Mouse (Mus musculus) intestine, embryonic 15.5 days (tissue): Measurements from ENCODE around the gene Cog5. TPM values are rescaled to one million over a fixed set of nuclear protein-coding genes. Genes with fewer than 3 reads are reported as not detected.

ENCODE experiments used
- ATAC-seq: fragments of 200-750 bp; cut with Nextera tagmentation; 2 replicates; pipeline ENCODE4 v1.8.0; 2017; ENCODE audit warnings: moderate TSS enrichment, moderate library complexity
- H3K27ac ChIP-seq: fragments of 300-500 bp; sonication (generic); 2 replicates; pipeline ENCODE4 v1.5.1; 2015; ENCODE audit warnings: mild to moderate bottlenecking, inconsistent platforms
- H3K27me3 ChIP-seq: fragments of 300-500 bp; sonication (generic); replicated peaks from 2 replicates; pipeline ENCODE4 v1.6.1; 2015; ENCODE audit warnings: inconsistent platforms
- H3K36me3 ChIP-seq: fragments of 300-500 bp; sonication (generic); 2 replicates; pipeline ENCODE4 v1.6.1; 2015; ENCODE audit warnings: inconsistent platforms
- H3K4me1 ChIP-seq: fragments of 300-500 bp; sonication (generic); replicated peaks from 2 replicates; pipeline ENCODE4 v1.6.1; 2015; ENCODE audit warnings: inconsistent platforms
- H3K4me2 ChIP-seq: fragments of 300-500 bp; sonication (generic); replicated peaks from 2 replicates; pipeline ENCODE4 v1.6.1; 2015; ENCODE audit warnings: mild to moderate bottlenecking, inconsistent platforms
- H3K4me3 ChIP-seq: fragments of 300-500 bp; sonication (generic); replicated peaks from 2 replicates; pipeline ENCODE4 v1.5.1; 2015; ENCODE audit warnings: inconsistent platforms
- H3K9ac ChIP-seq: fragments of 300-500 bp; sonication (generic); 2 replicates; pipeline ENCODE4 v1.6.1; 2015; ENCODE audit warnings: inconsistent platforms
- H3K9me3 ChIP-seq: fragments of 300-500 bp; sonication (generic); 2 replicates; pipeline ENCODE4 v1.6.1; 2016; ENCODE audit warnings: inconsistent platforms
- WGBS: fragments of 180-500 bp; shearing (Covaris S2); methylation state at CpG from one replicate; pipeline ENCODE4 v1.1.7; 2015; 5-methylcytosine and 5-hydroxymethylcytosine counted together
- polyA plus RNA-seq: library from polyadenylated mRNA; unstranded; fragments of >200 nt; fragmentation: Nextera tagmentation; extraction: Ambion mirVana; gene quantifications from 2 replicates; pipeline ENCODE4 v1.2.1, GENCODE M21; 2015

The Cog5 gene
- polyA plus RNA-seq, 1 experiment from 2014 or later, result 29.2 TPM

DNA sequence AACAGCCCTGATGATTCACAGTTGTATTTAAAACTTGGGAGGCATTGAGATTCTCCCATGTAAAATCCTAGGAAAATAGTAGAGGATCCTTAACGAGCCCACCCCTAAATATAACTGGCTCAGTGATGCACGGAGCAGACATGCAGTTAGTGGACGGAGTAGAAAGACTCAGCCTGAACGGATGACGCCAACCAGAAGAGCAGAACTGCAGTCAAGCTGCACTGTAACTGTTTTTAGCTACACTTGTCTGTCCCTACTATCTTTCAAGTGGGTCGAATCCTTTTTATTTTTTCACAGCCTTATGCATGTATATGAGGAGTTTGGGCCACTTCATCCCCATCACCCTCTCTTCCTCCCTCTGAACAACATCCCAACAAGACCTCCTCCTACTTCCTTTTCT, 331.1 kb downstream of the Cog5 start:
- WGBS, result 91% methylated on average over 6 of the region's 6 CpGs
- Histone ChIP-seq H3K36me3 (no peaks in the 10 kb centered on the region), H3K4me3 (no peak overlapping the region), H3K9ac (no peak overlapping the region), H3K4me1 (0 out of 2 replicates have a peak, but pooled peaks cover 2% of the 10 kb centered on the region), H3K27me3 (no peaks in the 10 kb centered on the region), H3K4me2 (no peak overlapping the region), H3K27ac (no peak overlapping the region), H3K9me3 (no peaks in the 10 kb centered on the region)
- no peak for ATAC-seq

DNA sequence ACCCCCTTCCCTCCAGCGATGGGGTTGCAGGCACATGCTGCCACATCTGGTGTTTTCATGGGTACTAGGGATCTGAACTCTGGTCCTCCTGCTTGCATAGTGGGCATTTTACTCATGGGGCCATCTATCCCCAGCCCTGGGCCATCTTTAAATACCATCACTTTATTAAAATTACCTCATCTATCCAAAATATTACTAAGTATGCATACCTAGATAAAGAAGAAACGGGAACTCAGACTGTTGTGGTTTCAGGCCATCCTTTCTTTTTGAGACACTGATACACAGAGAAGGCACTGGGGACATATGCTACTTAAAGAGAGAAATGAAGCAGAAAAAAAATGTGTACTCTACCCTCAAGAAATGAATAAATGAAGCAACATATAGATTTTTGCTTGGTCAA, 331.8 kb downstream of the Cog5 start:
- Histone ChIP-seq H3K4me1 (0 out of 2 replicates have a peak, but pooled peaks cover 2% of the 10 kb centered on the region), H3K4me2 (no peak overlapping the region), H3K9ac (no peak overlapping the region), H3K27me3 (no peaks in the 10 kb centered on the region), H3K36me3 (no peaks in the 10 kb centered on the region), H3K4me3 (no peak overlapping the region), H3K9me3 (no peaks in the 10 kb centered on the region), H3K27ac (no peak overlapping the region)
- 94% methylated on average over 2 of the region's 2 CpGs for whole genome bisulfite sequencing
- no peak for ATAC-seq

Other genes with a start within 250 kb of the Cog5 start
- 13.9 TPM in 2 replicates for gene Cbll1, start 155.3 kb upstream of the Cog5 start, polyA plus RNA-seq
- 0.16 and 0.24 TPM in 2 replicates for gene Slc26a4, start 94.9 kb upstream of the Cog5 start, polyA plus RNA-seq
- gene Bcap29, start 20.2 kb upstream of the Cog5 start, polyA plus RNA-seq, result 34.1 and 41.7 TPM in 2 replicates
- 9.1 and 10.2 TPM in 2 replicates for gene Dus4l, start within 50 bp of the Cog5 start, polyA plus RNA-seq
- gene Gpr22, start 59.1 kb downstream of the Cog5 start, polyA plus RNA-seq, result 3.6 and 5.1 TPM in 2 replicates